Mouse (Mus musculus): ENCODE results near the gene Tnr. TPM values are rescaled to one million over a fixed set of nuclear protein-coding genes. Genes with fewer than 3 reads are reported as not detected.

Tnr gene
- total and polyA plus RNA-seq, 3 experiments = 0.01 TPM; not detected in 2

GRCm38 (mm10) chr1:159980355-159980754, 456.8 kb downstream of the Tnr start:
- Histone ChIP-seq H3K9me3 (replicated peaks; ENCODE audit: insufficient read depth, low read length) (no peaks in the 10 kb centered on the region), H3K27ac (ENCODE audit: control insufficient read depth, low read depth, low read length) (no peak overlapping the region), H3K9ac (ENCODE audit: control insufficient read depth, low read depth, low read length, poor library complexity, severe bottlenecking) (no peak overlapping the region), H3K36me3 (ENCODE audit: control insufficient read depth in 1 of 2, insufficient read depth in 2 of 2, low read length in 2 of 2) (no peaks in the 10 kb centered on the region), H3K4me1 (ENCODE audit: control insufficient read depth in 1 of 2, insufficient read depth in 2 of 2, low read length in 2 of 2) (no peaks in the 10 kb centered on the region), H3K79me2 (ENCODE audit: control insufficient read depth, insufficient read depth, low read length, poor library complexity) (no peaks in the 10 kb centered on the region), H3K4me3 (ENCODE audit: control insufficient read depth in 1 of 2, insufficient read depth in 1 of 2, low read depth in 2 of 2, low read length in 2 of 2) (no peak overlapping the region), H3K27me3 (ENCODE audit: control insufficient read depth in 1 of 2, insufficient read depth in 2 of 2, low read length in 2 of 2) (no peaks in the 10 kb centered on the region)
- no peak for DNase-seq (ENCODE audit: low read depth, low spot score)
- TF ChIP-seq JUND (IDR thresholded peaks at IDR 0.05; ENCODE audit: low read depth, low read length) (no peak), ZNF384 (IDR thresholded peaks at IDR 0.05; ENCODE audit: low read depth, low read length) (no peak), NRF1 (IDR thresholded peaks at IDR 0.05; ENCODE audit: insufficient read depth, low read depth, low read length, poor library complexity, severe bottlenecking) (no peak), POLR2AphosphoS2 (IDR thresholded peaks at IDR 0.05; ENCODE audit: low read length) (no peak), POLR2A (IDR thresholded peaks at IDR 0.05; ENCODE audit: control insufficient read depth in 1 of 2, insufficient read depth in 1 of 2, low read depth in 1 of 2, low read length in 2 of 2, poor library complexity in 1 of 2) (no peak), SIN3A (IDR thresholded peaks at IDR 0.05; ENCODE audit: low read length) (no peak), UBTF (IDR thresholded peaks at IDR 0.05; ENCODE audit: borderline replicate concordance, insufficient read depth, low read depth, low read length) (no peak), CTCF (IDR thresholded peaks at IDR 0.05 in 2 of 3, conservative IDR thresholded peaks at IDR 0.05 in 1 of 3; ENCODE audit: control insufficient read depth in 1 of 3, insufficient read depth in 1 of 3, low read depth in 2 of 3, low read length in 3 of 3, poor library complexity in 1 of 3, severe bottlenecking in 1 of 3) (no peak), BHLHE40 (IDR thresholded peaks at IDR 0.05; ENCODE audit: borderline replicate concordance, low read depth, low read length) (no peak), CHD1 (IDR thresholded peaks at IDR 0.05; ENCODE audit: low read depth, low read length) (no peak), ZKSCAN1 (IDR thresholded peaks at IDR 0.05; ENCODE audit: low read depth, low read length) (no peak), KAT2A (conservative IDR thresholded peaks at IDR 0.05; ENCODE audit: low read depth, low read length) (no peak), MEF2A (IDR thresholded peaks at IDR 0.05; ENCODE audit: extremely low read depth, insufficient replicate concordance, low read depth, low read length, poor library complexity, severe bottlenecking) (no peak), TBP (IDR thresholded peaks at IDR 0.05; ENCODE audit: low read depth, low read length) (no peak), RAD21 (IDR thresholded peaks at IDR 0.05; ENCODE audit: low read depth, low read length) (no peak), MXI1 (IDR thresholded peaks at IDR 0.05; ENCODE audit: low read depth, low read length) (no peak), MYC (IDR thresholded peaks at IDR 0.05; ENCODE audit: low read depth, low read length) (no peak), MYB (IDR thresholded peaks at IDR 0.05; ENCODE audit: low read depth, low read length) (no peak), MAFK (IDR thresholded peaks at IDR 0.05; ENCODE audit: borderline replicate concordance, low read depth, low read length) (no peak)
